Comparison of ENCODE assay signal across 8 mouse cellular contexts in the genomic region with DNA sequence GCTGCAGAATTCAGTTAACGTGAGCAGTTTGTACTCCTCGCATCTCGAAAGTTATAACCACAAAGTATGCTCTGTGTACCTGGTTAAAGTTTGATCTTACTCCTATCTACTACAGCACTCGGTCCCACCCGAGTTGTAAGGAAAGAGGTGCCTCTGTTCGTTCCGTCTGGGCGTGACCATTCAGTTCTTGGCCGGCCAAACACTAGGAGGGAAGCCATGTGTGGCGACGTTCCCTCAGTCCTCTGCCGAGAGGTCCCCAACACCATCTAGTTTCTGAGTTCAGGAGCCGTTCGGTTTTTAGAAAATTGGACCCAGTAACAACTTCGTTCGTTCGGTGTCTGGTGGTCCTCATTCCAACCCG. TPM values are rescaled to one million over a fixed set of nuclear protein-coding genes. Genes with fewer than 3 reads are reported as not detected.
DNase-seq lines count a peak whose midpoint lies in the region; ATAC-seq and TF ChIP-seq lines count a peak whose summit lies in the region.

No protein-coding gene starts in this region.

- peak overlapping the region; percentile 100 for H3K27ac ChIP-seq in left cerebral cortex, adult 2 months
- H3K27ac ChIP-seq in embryonic facial prominence, embryonic 12.5 days: peak overlapping the region; percentile 76
- H3K27ac ChIP-seq in intestine, embryonic 15.5 days: peak overlapping the region; percentile 89
- H3K27ac ChIP-seq in midbrain, embryonic 16.5 days (ENCODE audit: low read length): peak overlapping the region; percentile 95

- no peaks in the 10 kb centered on the region for H3K9me3 ChIP-seq in embryonic facial prominence, embryonic 12.5 days
- H3K9me3 ChIP-seq in intestine, embryonic 15.5 days: no peaks in the 10 kb centered on the region
- no peaks in the 10 kb centered on the region for H3K9me3 ChIP-seq in midbrain, embryonic 16.5 days (replicated peaks; ENCODE audit: control insufficient read depth, low read length, poor library complexity, severe bottlenecking)

- H3K4me3 ChIP-seq in left cerebral cortex, adult 2 months: peak overlapping the region; percentile 98
- peak overlapping the region; percentile 95 for H3K4me3 ChIP-seq in embryonic facial prominence, embryonic 12.5 days
- peak overlapping the region; percentile 100 for H3K4me3 ChIP-seq in intestine, embryonic 15.5 days (replicated peaks)
- peak overlapping the region; percentile 68 for H3K4me3 ChIP-seq in midbrain, embryonic 16.5 days (ENCODE audit: low read depth, low read length)

- H3K9ac ChIP-seq in embryonic facial prominence, embryonic 12.5 days: peak overlapping the region; percentile 93
- H3K9ac ChIP-seq in intestine, embryonic 15.5 days: peak overlapping the region; percentile 100; the same call in 1 of the 2 replicates
- peak overlapping the region; percentile 92 for H3K9ac ChIP-seq in midbrain, embryonic 16.5 days (ENCODE audit: low read depth, low read length)

- TF ChIP-seq CTCF in left cerebral cortex, adult 2 months (IDR thresholded peaks at IDR 0.05): no peak

- 36% methylated on average over 18 of the region's 18 CpGs for WGBS in embryonic facial prominence, embryonic 12.5 days
- WGBS in intestine, embryonic 15.5 days: 32% methylated on average over 18 of the region's 18 CpGs
- WGBS in midbrain, embryonic 16.5 days: 38% methylated on average over 18 of the region's 18 CpGs

- peaks cover 24% of the 10 kb centered on the region for H3K36me3 ChIP-seq in embryonic facial prominence, embryonic 12.5 days
- H3K36me3 ChIP-seq in intestine, embryonic 15.5 days: peaks cover 11% of the 10 kb centered on the region
- H3K36me3 ChIP-seq in midbrain, embryonic 16.5 days (ENCODE audit: control insufficient read depth, insufficient read depth, low read length): peaks cover 13% of the 10 kb centered on the region

- intact Hi-C loops in left cerebral cortex, adult 2 months (cut with DNase I): no loop called here

- no peak for ATAC-seq in embryonic facial prominence, embryonic 12.5 days (ENCODE audit: insufficient number of reproducible peaks, insufficient read depth, low FRiP score, low TSS enrichment)
- ATAC-seq in intestine, embryonic 15.5 days: peak; percentile 44; the same call in 1 of the 2 replicates
- no peak for ATAC-seq in midbrain, embryonic 16.5 days

- H3K4me1 ChIP-seq in embryonic facial prominence, embryonic 12.5 days: peaks cover 12% of the 10 kb centered on the region
- peaks cover 7% of the 10 kb centered on the region; the same call in 1 of the 2 replicates for H3K4me1 ChIP-seq in intestine, embryonic 15.5 days (replicated peaks)
- peaks cover 15% of the 10 kb centered on the region for H3K4me1 ChIP-seq in midbrain, embryonic 16.5 days (ENCODE audit: control insufficient read depth, insufficient read depth, low read length)

- H3K4me2 ChIP-seq in embryonic facial prominence, embryonic 12.5 days (replicated peaks): peak overlapping the region; percentile 73
- H3K4me2 ChIP-seq in intestine, embryonic 15.5 days (replicated peaks): peak overlapping the region; percentile 68
- H3K4me2 ChIP-seq in midbrain, embryonic 16.5 days (ENCODE audit: low read length): peak overlapping the region; percentile 81

- no peak for DNase-seq in left cerebral cortex, adult 2 months (ENCODE audit: extremely low spot score in 1 of 2, low spot score in 2 of 2)
- DNase-seq in left cerebral cortex, adult 18-20 months (ENCODE audit: low spot score in 2 of 2): no peak
- DNase-seq in cerebellum, postnatal 14 days: no peak
- no peak for DNase-seq in embryo, embryonic 10 days (ENCODE audit: low spot score)
- no peak for DNase-seq in spleen, adult 18-20 months

- H3K27me3 ChIP-seq in embryonic facial prominence, embryonic 12.5 days: no peaks in the 10 kb centered on the region
- H3K27me3 ChIP-seq in intestine, embryonic 15.5 days (replicated peaks): no peaks in the 10 kb centered on the region
- no peaks in the 10 kb centered on the region for H3K27me3 ChIP-seq in midbrain, embryonic 16.5 days (ENCODE audit: control insufficient read depth, insufficient read depth, low read depth, low read length)

RNA-seq across cellular contexts. Expression of a gene that starts 0.7 kb away (rescaled TPM):
- 10 to 100 TPM; 21.8 to 24.8 TPM for total RNA-seq in left cerebral cortex, adult 2 months (2021)
- total RNA-seq in left cerebral cortex, adult 18-20 months (2021): 10 to 100 TPM; 22.0 to 23.7 TPM
- polyA plus RNA-seq in embryonic facial prominence, embryonic 12.5 days (2016; fragmentation: Nextera tagmentation; extraction: Ambion mirVana): 28.1 and 28.4 TPM in 2 replicates
- 31.2 and 33.3 TPM in 2 replicates for polyA plus RNA-seq in intestine, embryonic 15.5 days (2015; fragmentation: Nextera tagmentation; extraction: Ambion mirVana)
- 18.6 and 19.4 TPM in 2 replicates for polyA plus RNA-seq in midbrain, embryonic 16.5 days (2015; fragmentation: Nextera tagmentation; extraction: Ambion mirVana)

RNA-seq across cellular contexts. Expression of a gene that starts 1.0 kb away (rescaled TPM):
- total RNA-seq in left cerebral cortex, adult 2 months (2021): 1 to 10 TPM; 1.1 to 1.4 TPM
- 1 to 10 TPM in 1 of 2 experiments, under 1 TPM in 1; 0.72 to 1.3 TPM for total RNA-seq in left cerebral cortex, adult 18-20 months (2021)
- 0.75 and 0.92 TPM in 2 replicates for polyA plus RNA-seq in embryonic facial prominence, embryonic 12.5 days (2016; fragmentation: Nextera tagmentation; extraction: Ambion mirVana)
- polyA plus RNA-seq in intestine, embryonic 15.5 days (2015; fragmentation: Nextera tagmentation; extraction: Ambion mirVana): 0.57 and 0.77 TPM in 2 replicates
- polyA plus RNA-seq in midbrain, embryonic 16.5 days (2015; fragmentation: Nextera tagmentation; extraction: Ambion mirVana): 1.2 and 1.4 TPM in 2 replicates

RNA-seq across cellular contexts. Expression of a gene that starts 28.0 kb away (rescaled TPM):
- 10 to 100 TPM; 10.1 to 11.4 TPM for total RNA-seq in left cerebral cortex, adult 2 months (2021)
- 1 to 10 TPM; 5.9 to 7.2 TPM for total RNA-seq in left cerebral cortex, adult 18-20 months (2021)
- 2.0 TPM in 2 replicates for polyA plus RNA-seq in embryonic facial prominence, embryonic 12.5 days (2016; fragmentation: Nextera tagmentation; extraction: Ambion mirVana)
- 28.5 and 35.1 TPM in 2 replicates for polyA plus RNA-seq in intestine, embryonic 15.5 days (2015; fragmentation: Nextera tagmentation; extraction: Ambion mirVana)
- 0.37 and 0.51 TPM in 2 replicates for polyA plus RNA-seq in midbrain, embryonic 16.5 days (2015; fragmentation: Nextera tagmentation; extraction: Ambion mirVana)

RNA-seq across cellular contexts. Expression of a gene that starts 36.3 kb away (rescaled TPM):
- 10 to 100 TPM; 46.9 to 47.4 TPM for total RNA-seq in left cerebral cortex, adult 2 months (2021)
- 10 to 100 TPM; 49.5 to 51.0 TPM for total RNA-seq in left cerebral cortex, adult 18-20 months (2021)
- 75.8 and 78.1 TPM in 2 replicates for polyA plus RNA-seq in embryonic facial prominence, embryonic 12.5 days (2016; fragmentation: Nextera tagmentation; extraction: Ambion mirVana)
- 107 and 119 TPM in 2 replicates for polyA plus RNA-seq in intestine, embryonic 15.5 days (2015; fragmentation: Nextera tagmentation; extraction: Ambion mirVana)
- 55.9 and 59.0 TPM in 2 replicates for polyA plus RNA-seq in midbrain, embryonic 16.5 days (2015; fragmentation: Nextera tagmentation; extraction: Ambion mirVana)
